Mouse (Mus musculus) cortical plate, adult 2 months (tissue): ENCODE results near the gene Pdzk1ip1. TPM values are rescaled to one million over a fixed set of nuclear protein-coding genes. Genes with fewer than 3 reads are reported as not detected.

Experiments used
- H3K27ac ChIP-seq: fragments of 200-500 bp; 2 replicates; pipeline ENCODE4 v1.5.1; 2012; ENCODE audit warnings: low read length, control low read depth, inconsistent platforms; ENCODE audit not compliant: insufficient read depth
- H3K4me1 ChIP-seq: fragments of 200-500 bp; 2 replicates; pipeline ENCODE4 v1.6.1; 2011; ENCODE audit warnings: low read length; ENCODE audit not compliant: control insufficient read depth, insufficient read depth
- H3K4me3 ChIP-seq: fragments of 200-500 bp; 2 replicates; pipeline ENCODE4 v1.5.1; 2011; ENCODE audit warnings: mild to moderate bottlenecking, low read length, control low read depth; ENCODE audit not compliant: insufficient read depth
- CTCF ChIP-seq: fragments of 200-500 bp; IDR thresholded peaks from 2 replicates; pipeline ENCODE4 v1.5.1; 2011; ENCODE audit warnings: mild to moderate bottlenecking, control low read depth, low read length; ENCODE audit not compliant: insufficient read depth; ENCODE audit errors: extremely low read depth
- POLR2A ChIP-seq: fragments of 200-500 bp; IDR thresholded peaks from 2 replicates; pipeline ENCODE4 v1.6.1; 2011; ENCODE audit warnings: mild to moderate bottlenecking, low read length, control low read depth; ENCODE audit not compliant: insufficient read depth; ENCODE audit errors: extremely low read depth
- polyA plus RNA-seq: library from polyadenylated mRNA; depleted of rRNA; stranded (reverse); fragments of >200 nt; gene quantifications from 2 replicates; pipeline ENCODE4 v1.2.3, GENCODE M21; 2012; rRNA removed

The Pdzk1ip1 gene
- polyA plus RNA-seq, 1 experiment, result 1.1 TPM

GRCm38 (mm10) chr4:115111167-115111566 lies 22.7 kb downstream of the Pdzk1ip1 start:
- Histone ChIP-seq H3K4me3 (no peak overlapping the region), H3K4me1 (no peaks in the 10 kb centered on the region)
- no peak for TF ChIP-seq POLR2A
- TF ChIP-seq CTCF, result no peak

GRCm38 (mm10) chr4:115113266-115113665 lies 24.8 kb downstream of the Pdzk1ip1 start:
- Histone ChIP-seq H3K4me3 (no peak overlapping the region), H3K27ac (no peak overlapping the region), H3K4me1 (no peaks in the 10 kb centered on the region)
- TF ChIP-seq CTCF, result no peak
- no peak for TF ChIP-seq POLR2A

More at GRCm38 (mm10) chr4:115111167-115111566, 22.7 kb downstream of the Pdzk1ip1 start:
- H3K27ac ChIP-seq, result no peak overlapping the region

- no peaks in the 10 kb centered on the region for H3K4me1 ChIP-seq
- no peak overlapping the region for H3K27ac ChIP-seq
- no peak overlapping the region for H3K4me3 ChIP-seq
- TF ChIP-seq POLR2A (no peak), CTCF (no peak)
These were observed 31.1 kb downstream of the Pdzk1ip1 start for GRCm38 (mm10) chr4:115119642-115120041.

- no peak overlapping the region for H3K4me3 ChIP-seq
- TF ChIP-seq POLR2A (no peak), CTCF (no peak)
- H3K27ac ChIP-seq, result no peak overlapping the region
- no peaks in the 10 kb centered on the region for H3K4me1 ChIP-seq
These were observed 32.7 kb downstream of the Pdzk1ip1 start for GRCm38 (mm10) chr4:115121162-115121561.

GRCm38 (mm10) chr4:115121608-115122007 lies 33.1 kb downstream of the Pdzk1ip1 start:
- TF ChIP-seq POLR2A (no peak), CTCF (no peak)
- Histone ChIP-seq H3K27ac (no peak overlapping the region), H3K4me3 (no peak overlapping the region), H3K4me1 (no peaks in the 10 kb centered on the region)

- H3K4me1 ChIP-seq, result no peaks in the 10 kb centered on the region
- H3K27ac ChIP-seq, result no peak overlapping the region
- no peak for TF ChIP-seq CTCF
- TF ChIP-seq POLR2A, result no peak
- H3K4me3 ChIP-seq, result no peak overlapping the region
These were observed 35.0 kb downstream of the Pdzk1ip1 start for GRCm38 (mm10) chr4:115123507-115123906.

GRCm38 (mm10) chr4:115124713-115125112 lies 36.2 kb downstream of the Pdzk1ip1 start:
- TF ChIP-seq CTCF, result no peak
- TF ChIP-seq POLR2A, result no peak
- Histone ChIP-seq H3K4me1 (no peaks in the 10 kb centered on the region), H3K27ac (no peak overlapping the region), H3K4me3 (no peak overlapping the region)

GRCm38 (mm10) chr4:115133085-115133484 lies 44.6 kb downstream of the Pdzk1ip1 start:
- TF ChIP-seq CTCF (no peak), POLR2A (no peak)
- Histone ChIP-seq H3K27ac (0 out of 2 replicates have a peak overlapping the region, but pooled peaks have one; percentile 94), H3K4me3 (peak overlapping the region; percentile 53), H3K4me1 (no peaks in the 10 kb centered on the region)

GRCm38 (mm10) chr4:115133621-115134295 lies 45.2 kb downstream of the Pdzk1ip1 start, which contains the start of gene Cyp4x1:
Gene Cyp4x1, minus strand, starts transcription at chr4:115134281.
- Histone ChIP-seq H3K4me3 (peak within 1 kb of the TSS; percentile 53), H3K4me1 (no peaks in the 10 kb centered on the region), H3K27ac (peak within 1 kb of the TSS; percentile 94)
- TF ChIP-seq POLR2A, result peak; percentile 44
- no peak for TF ChIP-seq CTCF

GRCm38 (mm10) chr4:115134296-115134630 lies 45.8 kb downstream of the Pdzk1ip1 start:
- Histone ChIP-seq H3K4me3 (peak overlapping the region; percentile 53), H3K4me1 (no peaks in the 10 kb centered on the region), H3K27ac (peak overlapping the region; percentile 94; the same call in 1 of the 2 replicates)
- TF ChIP-seq POLR2A (no peak), CTCF (no peak)

Other genes starting within 250 kb of the Pdzk1ip1 start
- gene Foxd2, start 179.8 kb upstream of the Pdzk1ip1 start, polyA plus RNA-seq, result 0.11 and 0.19 TPM in 2 replicates
- gene Foxe3, start 162.7 kb upstream of the Pdzk1ip1 start, polyA plus RNA-seq, result not detected in 2 replicates
- 47.6 and 48.4 TPM in 2 replicates for gene Cmpk1, start 101.5 kb upstream of the Pdzk1ip1 start, polyA plus RNA-seq
- gene Stil, start 88.5 kb upstream of the Pdzk1ip1 start, polyA plus RNA-seq, result 0.36 and 0.58 TPM in 2 replicates
- gene Tal1, start 32.3 kb upstream of the Pdzk1ip1 start, polyA plus RNA-seq, result 1.5 and 1.6 TPM in 2 replicates
- 10.0 and 11.3 TPM in 2 replicates for gene Cyp4x1, start 45.6 kb downstream of the Pdzk1ip1 start, polyA plus RNA-seq
- not detected in 2 replicates for gene Cyp4a29, start 153.4 kb downstream of the Pdzk1ip1 start, polyA plus RNA-seq
- not detected in 2 replicates for gene Cyp4a12a, start 210.3 kb downstream of the Pdzk1ip1 start, polyA plus RNA-seq